Mouse (Mus musculus): Measurements from ENCODE around the gene Tnfrsf25. TPM values are rescaled to one million over a fixed set of nuclear protein-coding genes. Genes with fewer than 3 reads are reported as not detected.

Tnfrsf25 gene
- polyA plus RNA-seq, 1 experiment: 1.9 TPM

DNA sequence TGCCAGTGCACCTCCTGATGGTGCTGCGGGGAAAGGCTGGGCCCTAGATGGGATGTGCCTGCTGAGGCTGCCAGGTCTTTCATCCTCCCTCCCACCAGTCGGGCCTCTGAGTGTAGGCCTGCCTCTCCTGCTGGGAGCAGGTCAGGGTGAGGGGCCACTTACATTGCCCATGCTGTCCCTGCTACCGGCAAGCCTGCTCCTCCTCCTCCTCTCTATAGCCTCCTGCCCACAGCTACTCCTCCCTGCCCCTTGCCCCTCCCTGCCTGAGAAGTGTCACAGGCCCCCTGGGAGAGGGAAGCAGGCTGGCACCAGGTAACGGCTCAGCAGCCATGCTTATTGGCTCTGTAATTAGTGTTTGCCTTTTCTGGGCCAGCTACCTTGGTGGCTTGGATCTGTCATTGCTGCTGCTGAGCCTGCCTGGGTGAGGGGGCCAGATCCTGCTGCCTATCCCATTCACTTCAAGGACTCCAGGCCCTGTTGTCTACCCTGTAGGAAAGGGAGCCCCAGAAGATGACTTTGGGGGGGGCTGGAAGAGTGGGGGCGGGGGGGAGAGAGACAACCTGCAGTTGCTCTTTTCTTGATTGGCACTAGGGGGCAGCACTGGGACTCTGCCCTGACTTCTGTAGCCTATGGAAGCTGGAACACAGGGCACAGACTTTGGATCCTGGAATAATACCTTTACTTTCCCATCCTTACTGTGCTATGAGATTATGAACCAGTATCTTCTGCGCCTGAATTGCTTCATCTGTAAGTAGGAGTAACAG is 20.6 kb downstream of the Tnfrsf25 start:
- TF ChIP-seq POLR2A (IDR thresholded peaks at IDR 0.05; ENCODE audit: low read depth, low read length) (no peak), CTCF (IDR thresholded peaks at IDR 0.05; ENCODE audit: borderline replicate concordance, insufficient read depth, low read length) (0 out of 2 replicates have a peak, but pooled peaks have one; percentile 7)
- H3K27ac ChIP-seq (ENCODE audit: insufficient read depth, low read length): no peak overlapping the region
- no peak overlapping the region for H3K4me3 ChIP-seq (ENCODE audit: insufficient read depth, low read length)
- H3K4me1 ChIP-seq (ENCODE audit: control insufficient read depth, insufficient read depth, low read length): no peaks in the 10 kb centered on the region

GRCm38 (mm10) chr4:152136876-152137250 is 21.1 kb downstream of the Tnfrsf25 start:
- H3K4me1 ChIP-seq (ENCODE audit: control insufficient read depth, insufficient read depth, low read length): no peaks in the 10 kb centered on the region
- TF ChIP-seq CTCF (IDR thresholded peaks at IDR 0.05; ENCODE audit: borderline replicate concordance, insufficient read depth, low read length) (no peak), POLR2A (IDR thresholded peaks at IDR 0.05; ENCODE audit: low read depth, low read length) (no peak)
- no peak overlapping the region for H3K4me3 ChIP-seq (ENCODE audit: insufficient read depth, low read length)
- no peak overlapping the region for H3K27ac ChIP-seq (ENCODE audit: insufficient read depth, low read length)

GRCm38 (mm10) chr4:152138497-152139260 is 22.9 kb downstream of the Tnfrsf25 start:
- H3K4me3 ChIP-seq (ENCODE audit: insufficient read depth, low read length): peak overlapping the region; percentile 42
- TF ChIP-seq POLR2A (IDR thresholded peaks at IDR 0.05; ENCODE audit: low read depth, low read length): no peak
- TF ChIP-seq CTCF (IDR thresholded peaks at IDR 0.05; ENCODE audit: borderline replicate concordance, insufficient read depth, low read length): peak; percentile 90
- H3K27ac ChIP-seq (ENCODE audit: insufficient read depth, low read length): no peak overlapping the region

DNA sequence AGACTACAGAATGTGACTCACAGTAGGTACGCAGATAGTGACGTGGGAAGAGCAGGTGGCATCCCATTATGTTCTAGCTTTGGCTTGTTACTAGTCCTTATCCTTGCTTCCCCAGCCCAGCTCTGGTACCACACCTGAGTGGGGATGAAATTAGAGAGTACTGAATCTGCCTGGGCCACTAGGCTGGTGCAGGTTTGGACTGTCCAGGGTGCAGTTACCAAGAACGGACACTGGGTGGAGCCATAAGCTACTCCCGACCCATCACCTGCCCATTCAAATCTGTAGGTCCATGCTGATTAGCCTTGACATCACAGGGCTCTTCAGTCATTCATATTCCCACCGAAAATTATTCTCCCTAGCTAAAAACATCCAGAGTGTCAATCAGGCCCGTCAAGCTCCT is 24.7 kb downstream of the Tnfrsf25 start:
- no peaks in the 10 kb centered on the region for H3K4me1 ChIP-seq (ENCODE audit: control insufficient read depth, insufficient read depth, low read length)
- TF ChIP-seq POLR2A (IDR thresholded peaks at IDR 0.05; ENCODE audit: low read depth, low read length) (no peak), CTCF (IDR thresholded peaks at IDR 0.05; ENCODE audit: borderline replicate concordance, insufficient read depth, low read length) (peak; percentile 43; the same call in 1 of the 2 replicates)
- H3K4me3 ChIP-seq (ENCODE audit: insufficient read depth, low read length): no peak overlapping the region
- no peak overlapping the region for H3K27ac ChIP-seq (ENCODE audit: insufficient read depth, low read length)

More at GRCm38 (mm10) chr4:152138497-152139260, 22.9 kb downstream of the Tnfrsf25 start:
- no peaks in the 10 kb centered on the region for H3K4me1 ChIP-seq (ENCODE audit: control insufficient read depth, insufficient read depth, low read length)

- Histone ChIP-seq H3K27ac (ENCODE audit: insufficient read depth, low read length) (no peak overlapping the region), H3K4me3 (ENCODE audit: insufficient read depth, low read length) (no peak overlapping the region), H3K4me1 (ENCODE audit: control insufficient read depth, insufficient read depth, low read length) (no peaks in the 10 kb centered on the region)
- TF ChIP-seq POLR2A (IDR thresholded peaks at IDR 0.05; ENCODE audit: low read depth, low read length): no peak
- TF ChIP-seq CTCF (IDR thresholded peaks at IDR 0.05; ENCODE audit: borderline replicate concordance, insufficient read depth, low read length): no peak
Measured at GRCm38 (mm10) chr4:152141521-152142135, 25.9 kb downstream of the Tnfrsf25 start.

DNA sequence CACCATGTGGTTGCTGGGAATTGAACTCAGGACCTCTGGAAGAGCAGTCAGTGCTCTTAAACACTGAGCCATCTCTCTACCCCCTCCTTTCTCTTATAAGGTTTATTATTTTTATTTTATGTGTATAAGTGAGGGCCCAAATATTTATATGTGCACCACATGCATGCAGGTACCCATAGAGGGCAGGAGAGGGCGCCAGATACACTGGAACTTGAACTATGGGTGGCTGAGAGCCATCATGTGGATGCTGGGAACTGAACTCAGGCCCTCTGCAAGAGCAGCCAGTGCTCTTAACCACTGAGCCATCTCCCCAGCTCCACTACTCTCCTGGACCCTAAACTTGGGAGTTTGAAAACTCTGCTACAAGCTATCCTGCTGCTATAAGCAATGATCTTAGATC is 27.9 kb downstream of the Tnfrsf25 start:
- TF ChIP-seq CTCF (IDR thresholded peaks at IDR 0.05; ENCODE audit: borderline replicate concordance, insufficient read depth, low read length) (no peak), POLR2A (IDR thresholded peaks at IDR 0.05; ENCODE audit: low read depth, low read length) (no peak)
- no peaks in the 10 kb centered on the region for H3K4me1 ChIP-seq (ENCODE audit: control insufficient read depth, insufficient read depth, low read length)
- no peak overlapping the region for H3K27ac ChIP-seq (ENCODE audit: insufficient read depth, low read length)
- H3K4me3 ChIP-seq (ENCODE audit: insufficient read depth, low read length): no peak overlapping the region

DNA sequence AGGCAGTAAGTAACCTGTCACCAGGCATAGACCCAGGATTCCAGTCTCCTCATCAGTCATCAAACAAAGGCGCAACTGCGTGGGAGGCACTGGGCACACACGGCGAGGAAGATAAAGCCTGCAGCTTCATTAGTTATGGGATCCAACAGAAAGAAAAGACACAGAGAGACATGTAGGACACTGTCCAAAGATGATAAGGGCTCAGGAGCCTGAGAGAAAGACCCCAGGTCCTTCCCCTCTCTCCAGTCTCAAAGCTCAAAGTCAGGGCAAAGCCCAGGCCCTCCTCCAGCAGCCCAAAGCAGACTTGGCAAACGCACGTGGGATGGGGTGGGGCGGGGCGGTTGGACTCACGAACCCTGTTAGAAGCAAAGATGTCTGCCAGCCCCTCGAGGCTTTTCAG is 29.7 kb downstream of the Tnfrsf25 start:
- no peaks in the 10 kb centered on the region for H3K4me1 ChIP-seq (ENCODE audit: control insufficient read depth, insufficient read depth, low read length)
- H3K27ac ChIP-seq (ENCODE audit: insufficient read depth, low read length): no peak overlapping the region
- TF ChIP-seq POLR2A (IDR thresholded peaks at IDR 0.05; ENCODE audit: low read depth, low read length) (no peak), CTCF (IDR thresholded peaks at IDR 0.05; ENCODE audit: borderline replicate concordance, insufficient read depth, low read length) (no peak)
- no peak overlapping the region for H3K4me3 ChIP-seq (ENCODE audit: insufficient read depth, low read length)

DNA sequence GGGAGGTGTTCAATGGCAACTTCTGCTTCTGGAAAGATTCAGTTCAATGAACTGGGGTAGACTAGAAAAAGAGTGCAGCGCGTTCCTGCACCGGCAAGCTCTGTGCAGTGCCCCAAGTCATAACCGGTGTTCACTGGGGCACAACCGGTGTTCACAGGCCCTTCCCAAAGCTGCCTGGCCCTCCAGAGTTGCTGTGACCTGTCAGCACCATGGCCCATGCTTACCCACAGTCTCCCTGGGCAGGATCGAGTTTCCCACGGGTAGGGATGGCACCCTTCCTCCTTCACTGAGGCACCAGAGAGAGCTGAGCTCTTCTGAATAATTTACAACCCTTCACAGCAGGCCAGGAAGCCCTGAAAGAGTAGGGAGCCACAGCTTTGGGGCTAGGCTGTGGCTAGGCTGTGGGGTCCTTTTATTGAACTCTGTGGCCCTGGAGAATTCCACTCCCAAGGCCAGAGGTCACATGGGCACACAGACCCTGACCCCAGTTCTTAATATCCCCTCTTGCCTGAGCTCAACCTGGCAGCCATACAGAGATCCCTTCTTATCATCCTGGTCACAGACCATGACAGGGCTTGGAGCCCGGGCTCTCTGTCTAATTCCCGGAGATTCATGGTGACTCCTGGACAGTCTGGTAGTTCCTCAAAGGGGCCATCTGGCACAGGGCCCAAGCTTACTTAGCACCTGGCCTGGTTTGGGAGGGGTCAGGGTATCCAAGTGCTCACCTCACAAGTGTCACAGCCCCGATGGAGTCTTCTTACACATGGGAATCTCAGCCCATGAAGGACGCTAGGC is 30.5 kb downstream of the Tnfrsf25 start:
- Histone ChIP-seq H3K4me3 (ENCODE audit: insufficient read depth, low read length) (no peak overlapping the region), H3K4me1 (ENCODE audit: control insufficient read depth, insufficient read depth, low read length) (no peaks in the 10 kb centered on the region), H3K27ac (ENCODE audit: insufficient read depth, low read length) (no peak overlapping the region)
- TF ChIP-seq CTCF (IDR thresholded peaks at IDR 0.05; ENCODE audit: borderline replicate concordance, insufficient read depth, low read length): no peak
- no peak for TF ChIP-seq POLR2A (IDR thresholded peaks at IDR 0.05; ENCODE audit: low read depth, low read length)

DNA sequence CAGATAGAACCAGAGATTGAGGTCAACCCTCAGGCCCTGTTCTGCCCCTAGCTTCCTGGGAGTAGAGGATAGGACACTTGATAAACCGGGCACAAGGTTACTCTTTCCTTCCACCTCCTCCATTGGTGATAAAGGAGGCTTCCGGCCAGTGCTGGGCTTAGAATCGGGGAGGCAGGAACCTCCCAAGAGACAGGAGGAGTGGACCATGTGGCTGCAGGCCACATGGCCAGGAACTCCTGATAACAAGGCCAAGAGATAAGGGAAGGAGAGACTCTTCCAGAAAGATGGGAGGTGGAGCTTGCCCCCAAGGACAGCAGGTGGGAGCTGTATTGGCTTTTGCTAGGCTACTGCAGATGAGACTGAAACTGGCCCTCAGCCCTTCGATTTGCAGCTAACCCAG is 34.8 kb downstream of the Tnfrsf25 start:
- Histone ChIP-seq H3K4me3 (ENCODE audit: insufficient read depth, low read length) (no peak overlapping the region), H3K4me1 (ENCODE audit: control insufficient read depth, insufficient read depth, low read length) (no peaks in the 10 kb centered on the region), H3K27ac (ENCODE audit: insufficient read depth, low read length) (no peak overlapping the region)
- no peak for TF ChIP-seq POLR2A (IDR thresholded peaks at IDR 0.05; ENCODE audit: low read depth, low read length)
- TF ChIP-seq CTCF (IDR thresholded peaks at IDR 0.05; ENCODE audit: borderline replicate concordance, insufficient read depth, low read length): no peak
